Mouse (Mus musculus) liver, embryonic 16.5 days (tissue): Measurements from ENCODE around the gene Ncapd3. TPM values are rescaled to one million over a fixed set of nuclear protein-coding genes. Genes with fewer than 3 reads are reported as not detected.

Experiments used
- polyA plus RNA-seq: library from polyadenylated mRNA; unstranded; fragments of >200 nt; fragmentation: Nextera tagmentation; extraction: Ambion mirVana; gene quantifications from 2 replicates; pipeline ENCODE4 v1.2.1, GENCODE M21; 2015

Gene Ncapd3
- polyA plus RNA-seq, 1 experiment from 2014 or later = 30.9 TPM

Other genes starting within 250 kb of the Ncapd3 start
- gene Glb1l2, start 223.7 kb upstream of the Ncapd3 start, polyA plus RNA-seq = 0.04 and 0.06 TPM in 2 replicates
- gene Glb1l3, start 169.3 kb upstream of the Ncapd3 start, polyA plus RNA-seq = not detected in 2 replicates
- gene Gm1110, start 107.1 kb upstream of the Ncapd3 start, polyA plus RNA-seq = not detected in 2 replicates
- 13.6 and 14.5 TPM in 2 replicates for gene Acad8, start 30.6 kb upstream of the Ncapd3 start, polyA plus RNA-seq
- gene Thyn1, start 30.5 kb upstream of the Ncapd3 start, polyA plus RNA-seq = 39.3 and 40.9 TPM in 2 replicates
- gene Vps26b, start 110 bp upstream of the Ncapd3 start, polyA plus RNA-seq = 7.7 and 8.5 TPM in 2 replicates
- gene Jam3, start 125.2 kb downstream of the Ncapd3 start, polyA plus RNA-seq = 2.9 and 3.0 TPM in 2 replicates